Mouse (Mus musculus) ovary, postnatal 36 days (tissue): ENCODE measurements around the gene E2f2.

Experiments
- DNase-seq: peaks from one replicate; pipeline ENCODE4 v3.0.0; 2022; ENCODE audit warnings: low spot score, mixed read lengths

The E2f2 gene

GRCm38 (mm10) chr4:136144927-136145292 is 27.3 kb upstream of the E2f2 start:
- no peak for DNase-seq

GRCm38 (mm10) chr4:136145362-136145885 is 26.8 kb upstream of the E2f2 start:
- DNase-seq: no peak

- DNase-seq: no peak
These were observed 26.0 kb upstream of the E2f2 start for GRCm38 (mm10) chr4:136145991-136146711.

GRCm38 (mm10) chr4:136146712-136147154 is 25.5 kb upstream of the E2f2 start:
- DNase-seq: no peak

GRCm38 (mm10) chr4:136147436-136148135 is 24.6 kb upstream of the E2f2 start:
- DNase-seq: peak; percentile 89

GRCm38 (mm10) chr4:136148342-136149044 is 23.7 kb upstream of the E2f2 start:
- peak; percentile 59 for DNase-seq

- DNase-seq: no peak
These were observed 23.2 kb upstream of the E2f2 start for GRCm38 (mm10) chr4:136149045-136149379.

GRCm38 (mm10) chr4:136149734-136150133 is 22.5 kb upstream of the E2f2 start:
- DNase-seq: peak; percentile 64

GRCm38 (mm10) chr4:136150596-136150995 is 21.6 kb upstream of the E2f2 start:
- no peak for DNase-seq

GRCm38 (mm10) chr4:136152821-136153220 is 19.4 kb upstream of the E2f2 start:
- DNase-seq: no peak

- DNase-seq: no peak
These were observed 17.7 kb upstream of the E2f2 start for GRCm38 (mm10) chr4:136154462-136154861.

GRCm38 (mm10) chr4:136158498-136158897 is 13.7 kb upstream of the E2f2 start:
- DNase-seq: no peak

- DNase-seq: peak; percentile 69
These were observed 12.3 kb upstream of the E2f2 start for GRCm38 (mm10) chr4:136159802-136160397.

GRCm38 (mm10) chr4:136163448-136163847 is 8.7 kb upstream of the E2f2 start:
- DNase-seq: peak; percentile 85

GRCm38 (mm10) chr4:136164981-136165380 is 7.2 kb upstream of the E2f2 start:
- DNase-seq: no peak

GRCm38 (mm10) chr4:136167701-136168100 is 4.5 kb upstream of the E2f2 start:
- no peak for DNase-seq

- no peak for DNase-seq
These were observed 1.8 kb upstream of the E2f2 start for GRCm38 (mm10) chr4:136170401-136170800.

GRCm38 (mm10) chr4:136171455-136171854 is 739 bp upstream of the E2f2 start:
- no peak for DNase-seq

- peak; percentile 81 for DNase-seq
These were observed 482 bp downstream of the E2f2 start for GRCm38 (mm10) chr4:136172542-136173209.

GRCm38 (mm10) chr4:136173210-136173715 is 1.1 kb downstream of the E2f2 start:
- no peak for DNase-seq
